In the genomic region with DNA sequence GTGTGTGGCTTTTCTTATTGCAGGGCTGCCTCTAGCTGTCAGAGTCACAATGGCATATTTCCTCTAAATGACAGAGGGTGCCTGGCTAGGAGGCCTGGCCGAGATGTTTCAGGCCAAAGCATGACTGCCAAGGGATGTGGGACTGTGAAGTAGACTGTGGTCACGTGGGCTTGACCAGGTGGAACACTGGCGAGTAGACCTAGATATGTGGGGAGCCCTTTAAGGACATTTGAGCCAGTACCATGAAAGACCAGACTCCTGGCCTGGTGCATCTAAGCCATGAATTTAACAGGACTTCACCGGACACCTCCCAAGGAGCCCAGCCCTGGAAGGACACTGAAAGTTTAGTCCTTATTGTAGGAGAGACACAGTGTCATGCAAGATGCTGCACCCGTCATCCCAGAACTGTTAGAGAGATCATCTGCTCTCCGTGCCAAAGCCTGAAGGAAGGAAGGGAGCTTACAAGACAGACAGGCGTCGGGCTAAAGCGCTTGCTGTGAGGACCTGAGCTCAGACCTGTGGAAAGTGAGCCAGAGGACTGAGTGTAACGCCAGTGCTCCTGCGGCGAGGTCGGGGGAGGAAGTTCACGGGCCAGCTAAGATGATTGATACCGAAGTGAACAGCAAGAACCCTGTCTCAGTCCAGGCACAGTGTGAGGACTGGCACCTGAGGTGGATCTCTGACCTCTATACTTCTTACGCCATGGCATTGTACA, we compare ENCODE assay signal across 15 mouse cellular contexts. TPM values are rescaled to one million over a fixed set of nuclear protein-coding genes. Genes with fewer than 3 reads are reported as not detected.
DNase-seq lines count a peak whose midpoint lies in the region; ATAC-seq lines count a peak whose summit lies in the region.
"Had no signal": no experiment of that assay in that cellular context is flagged by ENCODE, and none has a peak within 500 bp of the region (broad histone marks: within the 10 kb centered on the region; RNA-seq: fewer than 3 reads in every experiment).

No protein-coding gene starts in this region.

- peaks cover 27% of the 10 kb centered on the region for H3K4me1 ChIP-seq in forebrain, embryonic 12.5 days
- peaks cover 7% of the 10 kb centered on the region for H3K4me1 ChIP-seq in forebrain, embryonic 14.5 days (ENCODE audit: control insufficient read depth, insufficient read depth, low read length)
- H3K4me1 ChIP-seq in midbrain, embryonic 12.5 days = peaks cover 15% of the 10 kb centered on the region
- H3K4me1 ChIP-seq in midbrain, embryonic 11.5 days (ENCODE audit: control insufficient read depth, insufficient read depth, low read length) = peaks cover 19% of the 10 kb centered on the region
- H3K4me1 ChIP-seq in hindbrain, embryonic 12.5 days = peaks cover 31% of the 10 kb centered on the region
- peaks cover 43% of the 10 kb centered on the region for H3K4me1 ChIP-seq in neural tube, embryonic 15.5 days

- H3K9ac ChIP-seq in forebrain, embryonic 12.5 days = 0 out of 2 replicates have a peak overlapping the region, but pooled peaks have one; percentile 4
- no peak overlapping the region; the same call in 1 of the 2 replicates for H3K9ac ChIP-seq in forebrain, embryonic 14.5 days (ENCODE audit: low read length)
- peak overlapping the region; percentile 11; the same call in 1 of the 2 replicates for H3K9ac ChIP-seq in midbrain, embryonic 12.5 days (replicated peaks)
- no peak overlapping the region; the same call in 1 of the 2 replicates for H3K9ac ChIP-seq in midbrain, embryonic 11.5 days (ENCODE audit: low read length)
- H3K9ac ChIP-seq in hindbrain, embryonic 12.5 days = no peak overlapping the region
- peak overlapping the region; percentile 82 for H3K9ac ChIP-seq in neural tube, embryonic 15.5 days (replicated peaks)

- H3K36me3 ChIP-seq in forebrain, embryonic 12.5 days (replicated peaks) = 0 out of 2 replicates have a peak, but pooled peaks cover 6% of the 10 kb centered on the region
- H3K36me3 ChIP-seq in forebrain, embryonic 14.5 days (ENCODE audit: control insufficient read depth, insufficient read depth, low read length) = 0 out of 2 replicates have a peak, but pooled peaks cover 7% of the 10 kb centered on the region
- peaks cover 4% of the 10 kb centered on the region; the same call in 1 of the 2 replicates for H3K36me3 ChIP-seq in midbrain, embryonic 12.5 days
- H3K36me3 ChIP-seq in midbrain, embryonic 11.5 days (ENCODE audit: control insufficient read depth, insufficient read depth, low read length) = no peaks in the 10 kb centered on the region
- no peaks in the 10 kb centered on the region for H3K36me3 ChIP-seq in hindbrain, embryonic 12.5 days
- H3K36me3 ChIP-seq in neural tube, embryonic 15.5 days = peaks cover 7% of the 10 kb centered on the region; the same call in 1 of the 2 replicates
- H3K36me3 ChIP-seq: liver, embryonic 15.5 days had no signal

- peaks cover 42% of the 10 kb centered on the region for H3K27me3 ChIP-seq in forebrain, embryonic 12.5 days
- peaks cover 5% of the 10 kb centered on the region; the same call in 1 of the 2 replicates for H3K27me3 ChIP-seq in forebrain, embryonic 14.5 days (replicated peaks; ENCODE audit: control insufficient read depth, insufficient read depth, low read length)
- peaks cover 41% of the 10 kb centered on the region for H3K27me3 ChIP-seq in midbrain, embryonic 12.5 days
- H3K27me3 ChIP-seq in midbrain, embryonic 11.5 days (ENCODE audit: control insufficient read depth, insufficient read depth, low read length) = peaks cover 5% of the 10 kb centered on the region; the same call in 1 of the 2 replicates
- H3K27me3 ChIP-seq in hindbrain, embryonic 12.5 days = peaks cover 31% of the 10 kb centered on the region
- peaks cover 8% of the 10 kb centered on the region for H3K27me3 ChIP-seq in neural tube, embryonic 15.5 days (replicated peaks)

- H3K4me2 ChIP-seq in forebrain, embryonic 12.5 days = no peak overlapping the region
- no peak overlapping the region for H3K4me2 ChIP-seq in forebrain, embryonic 14.5 days (ENCODE audit: low read length)
- peak overlapping the region; percentile 83 for H3K4me2 ChIP-seq in midbrain, embryonic 12.5 days (replicated peaks)
- H3K4me2 ChIP-seq in midbrain, embryonic 11.5 days = no peak overlapping the region
- H3K4me2 ChIP-seq in hindbrain, embryonic 12.5 days (replicated peaks) = peak overlapping the region; percentile 95
- peak overlapping the region; percentile 91 for H3K4me2 ChIP-seq in neural tube, embryonic 15.5 days

- no peak overlapping the region for H3K4me3 ChIP-seq in forebrain, embryonic 12.5 days (replicated peaks)
- no peak overlapping the region for H3K4me3 ChIP-seq in forebrain, embryonic 14.5 days (ENCODE audit: low read depth, low read length)
- H3K4me3 ChIP-seq in midbrain, embryonic 12.5 days = no peak overlapping the region
- no peak overlapping the region for H3K4me3 ChIP-seq in midbrain, embryonic 11.5 days (ENCODE audit: low read depth, low read length)
- H3K4me3 ChIP-seq in hindbrain, embryonic 12.5 days = no peak overlapping the region
- H3K4me3 ChIP-seq in neural tube, embryonic 15.5 days (replicated peaks) = peak overlapping the region; percentile 79

- H3K27ac ChIP-seq in forebrain, embryonic 12.5 days = no peak overlapping the region
- H3K27ac ChIP-seq in forebrain, embryonic 14.5 days (ENCODE audit: low read depth, low read length) = no peak overlapping the region
- H3K27ac ChIP-seq in midbrain, embryonic 12.5 days (replicated peaks) = no peak overlapping the region
- H3K27ac ChIP-seq in midbrain, embryonic 11.5 days (ENCODE audit: low read depth, low read length) = no peak overlapping the region
- H3K27ac ChIP-seq in hindbrain, embryonic 12.5 days = no peak overlapping the region
- H3K27ac ChIP-seq in neural tube, embryonic 15.5 days (replicated peaks) = no peak overlapping the region
- H3K27ac ChIP-seq: liver, embryonic 15.5 days had no signal

- WGBS in forebrain, embryonic 12.5 days = 91% methylated on average over 16 of the region's 16 CpGs
- WGBS in forebrain, embryonic 14.5 days = 89% methylated on average over 16 of the region's 16 CpGs
- 90% methylated on average over 16 of the region's 16 CpGs for WGBS in midbrain, embryonic 12.5 days
- 91% methylated on average over 16 of the region's 16 CpGs for WGBS in midbrain, embryonic 11.5 days
- 90% methylated on average over 16 of the region's 16 CpGs for WGBS in hindbrain, embryonic 12.5 days
- 84% methylated on average over 16 of the region's 16 CpGs for WGBS in neural tube, embryonic 15.5 days

- no peaks in the 10 kb centered on the region for H3K9me3 ChIP-seq in forebrain, embryonic 12.5 days
- H3K9me3 ChIP-seq in forebrain, embryonic 14.5 days (replicated peaks; ENCODE audit: control insufficient read depth, low read length) = no peaks in the 10 kb centered on the region
- no peaks in the 10 kb centered on the region for H3K9me3 ChIP-seq in midbrain, embryonic 12.5 days
- H3K9me3 ChIP-seq in midbrain, embryonic 11.5 days (ENCODE audit: control insufficient read depth, low read length) = no peaks in the 10 kb centered on the region
- H3K9me3 ChIP-seq in hindbrain, embryonic 12.5 days (replicated peaks) = no peaks in the 10 kb centered on the region
- H3K9me3 ChIP-seq in neural tube, embryonic 15.5 days (replicated peaks) = no peaks in the 10 kb centered on the region
- H3K9me3 ChIP-seq: liver, embryonic 15.5 days had no signal

- no peak for DNase-seq in forebrain, embryonic 14.5 days (ENCODE audit: low spot score)
- no peak for DNase-seq in midbrain, embryonic 11.5 days (ENCODE audit: low spot score, missing footprints)
- DNase-seq in spleen, adult 12 weeks (ENCODE audit: low spot score) = no peak
- DNase-seq in gastrocnemius, postnatal 25 days = no peak
- DNase-seq: adrenal gland, postnatal 14 days; embryo, embryonic 11 days; kidney, adult 9 months; thymus, postnatal 36 days had no signal

- no peak for ATAC-seq in forebrain, embryonic 12.5 days (ENCODE audit: low FRiP score)
- ATAC-seq in forebrain, embryonic 14.5 days = no peak
- no peak for ATAC-seq in midbrain, embryonic 12.5 days (ENCODE audit: low FRiP score, low read depth)
- ATAC-seq in midbrain, embryonic 11.5 days (ENCODE audit: low FRiP score) = no peak
- no peak for ATAC-seq in hindbrain, embryonic 12.5 days (ENCODE audit: low FRiP score)
- no peak for ATAC-seq in neural tube, embryonic 15.5 days (ENCODE audit: low FRiP score)

RNA-seq across cellular contexts. Expression of gene Acot7, which starts 2.2 kb away (rescaled TPM):
- polyA plus RNA-seq in forebrain, embryonic 12.5 days (2016; fragmentation: Nextera tagmentation; extraction: Ambion mirVana) = 85.9 and 86.7 TPM in 2 replicates
- polyA plus RNA-seq in forebrain, embryonic 14.5 days (2014; fragmentation: Nextera tagmentation; extraction: Ambion mirVana) = 168 and 208 TPM in 2 replicates
- polyA plus RNA-seq in midbrain, embryonic 12.5 days (2016; fragmentation: Nextera tagmentation; extraction: Ambion mirVana) = 104 and 105 TPM in 2 replicates
- polyA plus RNA-seq in midbrain, embryonic 11.5 days (2014; fragmentation: Nextera tagmentation; extraction: Ambion mirVana) = 92.5 and 93.5 TPM in 2 replicates
- 128 and 132 TPM in 2 replicates for polyA plus RNA-seq in hindbrain, embryonic 12.5 days (2016; fragmentation: Nextera tagmentation; extraction: Ambion mirVana)
- 402 and 456 TPM in 2 replicates for polyA plus RNA-seq in neural tube, embryonic 15.5 days (2015; fragmentation: Nextera tagmentation; extraction: Ambion mirVana)
- 10 to 100 TPM; 15.4 to 19.1 TPM for total RNA-seq in gastrocnemius, postnatal 25 days (2021)

RNA-seq across cellular contexts. Expression of gene Hes2, which starts 21.4 kb away (rescaled TPM):
- polyA plus RNA-seq in forebrain, embryonic 12.5 days (2016; fragmentation: Nextera tagmentation; extraction: Ambion mirVana) = not detected in 2 replicates
- not detected in 2 replicates for polyA plus RNA-seq in forebrain, embryonic 14.5 days (2014; fragmentation: Nextera tagmentation; extraction: Ambion mirVana)
- polyA plus RNA-seq in midbrain, embryonic 12.5 days (2016; fragmentation: Nextera tagmentation; extraction: Ambion mirVana) = 0.47 and 0.60 TPM in 2 replicates
- polyA plus RNA-seq in midbrain, embryonic 11.5 days (2014; fragmentation: Nextera tagmentation; extraction: Ambion mirVana) = 1.0 and 1.4 TPM in 2 replicates
- 2.4 and 2.9 TPM in 2 replicates for polyA plus RNA-seq in hindbrain, embryonic 12.5 days (2016; fragmentation: Nextera tagmentation; extraction: Ambion mirVana)
- polyA plus RNA-seq in neural tube, embryonic 15.5 days (2015; fragmentation: Nextera tagmentation; extraction: Ambion mirVana) = not detected in 2 replicates
- total RNA-seq in gastrocnemius, postnatal 25 days (2021) = not detected
- total RNA-seq: adrenal gland, postnatal 14 days; heart, postnatal 25 days; megakaryocyte progenitor cell, adult 5-6 weeks had no signal
- polyA plus RNA-seq: liver, embryonic 15.5 days had no signal

RNA-seq across cellular contexts. Expression of gene Espn, which starts 27.9 kb away (rescaled TPM):
- polyA plus RNA-seq in forebrain, embryonic 12.5 days (2016; fragmentation: Nextera tagmentation; extraction: Ambion mirVana) = 1.8 and 2.1 TPM in 2 replicates
- 0.19 TPM in 1 of 2 replicates, not detected in the other for polyA plus RNA-seq in forebrain, embryonic 14.5 days (2014; fragmentation: Nextera tagmentation; extraction: Ambion mirVana)
- 0.26 TPM in 1 of 2 replicates, not detected in the other for polyA plus RNA-seq in midbrain, embryonic 12.5 days (2016; fragmentation: Nextera tagmentation; extraction: Ambion mirVana)
- polyA plus RNA-seq in midbrain, embryonic 11.5 days (2014; fragmentation: Nextera tagmentation; extraction: Ambion mirVana) = 0.33 and 0.61 TPM in 2 replicates
- 0.82 and 2.3 TPM in 2 replicates for polyA plus RNA-seq in hindbrain, embryonic 12.5 days (2016; fragmentation: Nextera tagmentation; extraction: Ambion mirVana)
- polyA plus RNA-seq in neural tube, embryonic 15.5 days (2015; fragmentation: Nextera tagmentation; extraction: Ambion mirVana) = 0.31 and 3.3 TPM in 2 replicates
- total RNA-seq in gastrocnemius, postnatal 25 days (2021) = under 1 TPM; 0.23 to 0.38 TPM

Comparison
In these comparisons a context has a peak if more than half of its experiments do, and no peak if none do; other contexts are left out.
1. H3K4me2 ChIP-seq: peak in midbrain, embryonic 12.5 days (single experiment), hindbrain, embryonic 12.5 days (single experiment) and neural tube, embryonic 15.5 days (single experiment); none in forebrain, embryonic 12.5 days (single experiment), forebrain, embryonic 14.5 days (single experiment) and midbrain, embryonic 11.5 days (single experiment).
2. H3K9ac ChIP-seq: peak in forebrain, embryonic 12.5 days (single experiment), midbrain, embryonic 12.5 days (single experiment) and neural tube, embryonic 15.5 days (single experiment); none in forebrain, embryonic 14.5 days (single experiment), midbrain, embryonic 11.5 days (single experiment) and hindbrain, embryonic 12.5 days (single experiment).